30 mouse cellular contexts compared by ENCODE assay signal in genomic region chr6:9040991-9041390, GRCm38 (mm10).
A peak's percentile ranks its signal among the peaks of the same experiment; 100 is the strongest.
DNase-seq lines count a peak whose midpoint lies in the region; ATAC-seq and TF ChIP-seq lines count a peak whose summit lies in the region.
"Had no signal": no experiment of that assay in that cellular context is flagged by ENCODE, and none has a peak within 500 bp of the region (broad histone marks: within the 10 kb centered on the region; RNA-seq: fewer than 3 reads in every experiment).

No protein-coding gene starts in this region.

- TF ChIP-seq CTCF in kidney, adult 2 months (conservative IDR thresholded peaks at IDR 0.05; ENCODE audit: insufficient read depth, insufficient read length, low read depth, low read length), result no peak

- no peaks in the 10 kb centered on the region for H3K27me3 ChIP-seq in forebrain, embryonic 14.5 days (replicated peaks; ENCODE audit: control insufficient read depth, insufficient read depth, low read length)
- no peaks in the 10 kb centered on the region for H3K27me3 ChIP-seq in forebrain, embryonic 11.5 days (ENCODE audit: control insufficient read depth, insufficient read depth, low read length)
- no peaks in the 10 kb centered on the region for H3K27me3 ChIP-seq in kidney, adult 2 months (replicated peaks; ENCODE audit: control insufficient read depth, insufficient read depth, low read length)
- H3K27me3 ChIP-seq: CH12.LX; embryonic facial prominence, embryonic 12.5 days; forebrain, embryonic 15.5 days; heart, embryonic 12.5 days; heart, embryonic 15.5 days; hindbrain, embryonic 13.5 days; Patski had no signal

- no peaks in the 10 kb centered on the region for H3K9me3 ChIP-seq in forebrain, embryonic 14.5 days (replicated peaks; ENCODE audit: control insufficient read depth, low read length)
- no peaks in the 10 kb centered on the region for H3K9me3 ChIP-seq in forebrain, embryonic 11.5 days (ENCODE audit: control insufficient read depth, low read length)
- H3K9me3 ChIP-seq: embryonic facial prominence, embryonic 12.5 days; forebrain, embryonic 15.5 days; G1E; heart, embryonic 12.5 days; heart, embryonic 15.5 days; hindbrain, embryonic 10.5 days; hindbrain, embryonic 13.5 days had no signal

- H3K4me3 ChIP-seq in forebrain, embryonic 14.5 days (ENCODE audit: low read depth, low read length), result no peak overlapping the region
- H3K4me3 ChIP-seq in forebrain, embryonic 11.5 days (ENCODE audit: low read depth, low read length), result no peak overlapping the region
- H3K4me3 ChIP-seq in kidney, adult 2 months (ENCODE audit: insufficient read depth, low read depth, low read length), result no peak overlapping the region
- H3K4me3 ChIP-seq: embryonic facial prominence, embryonic 12.5 days; erythroblast, embryonic 14.5 days; forebrain, embryonic 15.5 days; heart, embryonic 12.5 days; heart, embryonic 15.5 days; hindbrain, embryonic 10.5 days; hindbrain, embryonic 13.5 days had no signal

- no peaks in the 10 kb centered on the region for H3K36me3 ChIP-seq in forebrain, embryonic 14.5 days (ENCODE audit: control insufficient read depth, insufficient read depth, low read length)
- no peaks in the 10 kb centered on the region for H3K36me3 ChIP-seq in forebrain, embryonic 11.5 days (ENCODE audit: control insufficient read depth, insufficient read depth, low read length)
- no peaks in the 10 kb centered on the region for H3K36me3 ChIP-seq in kidney, adult 2 months (ENCODE audit: control insufficient read depth, insufficient read depth, low read length)
- H3K36me3 ChIP-seq: embryonic facial prominence, embryonic 12.5 days; forebrain, embryonic 15.5 days; G1E; heart, embryonic 12.5 days; heart, embryonic 15.5 days; hindbrain, embryonic 10.5 days; hindbrain, embryonic 13.5 days had no signal

- no peak overlapping the region for H3K9ac ChIP-seq in forebrain, embryonic 14.5 days (ENCODE audit: low read length)
- H3K9ac ChIP-seq in forebrain, embryonic 11.5 days (ENCODE audit: low read length), result no peak overlapping the region
- H3K9ac ChIP-seq: embryonic facial prominence, embryonic 12.5 days; forebrain, embryonic 15.5 days; heart, embryonic 12.5 days; heart, embryonic 15.5 days; hindbrain, embryonic 13.5 days had no signal

- DNase-seq in cerebellum, postnatal 14 days, result peak; percentile 26 to 29
- no peak for DNase-seq in cerebellum, adult 18-20 months
- DNase-seq in forebrain, embryonic 14.5 days (ENCODE audit: low spot score), result peak; percentile 12
- no peak for DNase-seq in forebrain, embryonic 11.5 days (ENCODE audit: low spot score)
- DNase-seq in lung, adult 18-20 months, result peak; percentile 3 to 5
- DNase-seq in lung, postnatal 4 days, result no peak
- peak; percentile 26 for DNase-seq in brain, adult 2 months (ENCODE audit: low read depth, low spot score)
- no peak for DNase-seq in kidney, adult 2 months
- DNase-seq: adrenal gland, postnatal 10 days; adrenal gland, postnatal 36 days; B cell, adult 2 months; cerebellum, adult 11-12 months; cerebellum, adult 9-10 months; cerebellum, postnatal 36 days; gastrocnemius, postnatal 25 days; heart, adult 18-20 months; heart, postnatal 10 days; heart, postnatal 36 days; kidney, adult 8-10 months had no signal

- H3K27ac ChIP-seq in forebrain, embryonic 14.5 days (ENCODE audit: low read depth, low read length), result no peak overlapping the region
- no peak overlapping the region for H3K27ac ChIP-seq in forebrain, embryonic 11.5 days (ENCODE audit: low read depth, low read length)
- no peak overlapping the region for H3K27ac ChIP-seq in kidney, adult 2 months (ENCODE audit: insufficient read depth, low read depth, low read length)
- H3K27ac ChIP-seq: embryonic facial prominence, embryonic 12.5 days; forebrain, embryonic 15.5 days; heart, embryonic 15.5 days; hindbrain, embryonic 10.5 days; hindbrain, embryonic 13.5 days had no signal

- WGBS in forebrain, embryonic 14.5 days, result 70% methylated on average over 3 of the region's 3 CpGs
- WGBS in forebrain, embryonic 11.5 days, result 84% methylated on average over 3 of the region's 3 CpGs
- WGBS in kidney, adult 2 months, result 80% methylated on average over 3 of the region's 3 CpGs

- no peaks in the 10 kb centered on the region for H3K4me1 ChIP-seq in forebrain, embryonic 14.5 days (ENCODE audit: control insufficient read depth, insufficient read depth, low read length)
- H3K4me1 ChIP-seq in forebrain, embryonic 11.5 days (replicated peaks; ENCODE audit: control insufficient read depth, insufficient read depth, low read length), result no peaks in the 10 kb centered on the region
- H3K4me1 ChIP-seq in kidney, adult 2 months (ENCODE audit: control insufficient read depth, insufficient read depth, low read length), result no peaks in the 10 kb centered on the region
- H3K4me1 ChIP-seq: embryonic facial prominence, embryonic 12.5 days; heart, embryonic 12.5 days; heart, embryonic 15.5 days; hindbrain, embryonic 10.5 days had no signal

- ATAC-seq in forebrain, embryonic 14.5 days, result no peak
- no peak for ATAC-seq in forebrain, embryonic 11.5 days (replicated peaks; ENCODE audit: low FRiP score)
- ATAC-seq: forebrain, embryonic 15.5 days; intestine, postnatal 0 days; Patski had no signal

- H3K4me2 ChIP-seq in forebrain, embryonic 14.5 days (ENCODE audit: low read length), result no peak overlapping the region
- H3K4me2 ChIP-seq in forebrain, embryonic 11.5 days (ENCODE audit: low read depth, low read length, severe bottlenecking), result no peak overlapping the region
- H3K4me2 ChIP-seq: embryonic facial prominence, embryonic 12.5 days; forebrain, embryonic 15.5 days; heart, embryonic 12.5 days; heart, embryonic 15.5 days; hindbrain, embryonic 13.5 days had no signal

- no peak for TF ChIP-seq POLR2A in kidney, adult 2 months (IDR thresholded peaks at IDR 0.05; ENCODE audit: low read depth, low read length)

Comparison
In these comparisons a context has a peak if more than half of its experiments do, and no peak if none do; other contexts are left out.
1. DNase-seq: peak in cerebellum, postnatal 14 days (2 of 2), forebrain, embryonic 14.5 days (single experiment), lung, adult 18-20 months (2 of 2) and brain, adult 2 months (single experiment); none in cerebellum, adult 18-20 months (0 of 2), forebrain, embryonic 11.5 days (single experiment), lung, postnatal 4 days (0 of 2) and kidney, adult 2 months (single experiment).